Mouse (Mus musculus) forebrain, embryonic 10.5 days (tissue): ENCODE data around the gene Kcnj5. TPM values are rescaled to one million over a fixed set of nuclear protein-coding genes. Genes with fewer than 3 reads are reported as not detected.

Source experiments
- DNase-seq: peaks from one replicate; pipeline ENCODE4 v3.0.0-alpha.2; 2017; ENCODE audit warnings: low spot score; ENCODE audit errors: extremely low spot score
- H3K27ac ChIP-seq: fragments of 300-500 bp; sonication (generic); 2 replicates; pipeline ENCODE4 v1.5.1; 2016; ENCODE audit warnings: mild to moderate bottlenecking
- H3K27me3 ChIP-seq: fragments of 300-500 bp; sonication (generic); 2 replicates; pipeline ENCODE4 v1.6.1; 2016; ENCODE audit warnings: mild to moderate bottlenecking; ENCODE audit not compliant: poor library complexity, severe bottlenecking
- H3K36me3 ChIP-seq: fragments of 300-500 bp; sonication (generic); replicated peaks from 2 replicates; pipeline ENCODE4 v1.6.1; 2016; ENCODE audit warnings: mild to moderate bottlenecking, moderate library complexity
- H3K4me1 ChIP-seq: fragments of 300-500 bp; sonication (generic); 2 replicates; pipeline ENCODE4 v1.6.1; 2016
- H3K4me3 ChIP-seq: fragments of 300-500 bp; sonication (generic); 2 replicates; pipeline ENCODE4 v1.5.1; 2016; ENCODE audit warnings: mild to moderate bottlenecking, moderate library complexity
- H3K9me3 ChIP-seq: fragments of 300-500 bp; sonication (generic); 2 replicates; pipeline ENCODE4 v1.6.1; 2016; ENCODE audit warnings: mild to moderate bottlenecking, moderate library complexity
- WGBS: fragments of 180-500 bp; shearing (Covaris S2); methylation state at CpG from one replicate; pipeline ENCODE4 v1.1.7; 2016; 5-methylcytosine and 5-hydroxymethylcytosine counted together
- polyA plus RNA-seq: library from polyadenylated mRNA; unstranded; fragments of >200 nt; fragmentation: Nextera tagmentation; extraction: Ambion mirVana; gene quantifications from 2 replicates; pipeline ENCODE4 v1.2.1, GENCODE M21; 2016

Kcnj5 gene
- polyA plus RNA-seq, 1 experiment from 2014 or later = 0.73 TPM

GRCm38 (mm10) chr9:32350332-32350731 lies 6.2 kb upstream of the Kcnj5 start:
- DNase-seq = peak; percentile 65
- H3K4me3 ChIP-seq = no peak overlapping the region
- H3K9me3 ChIP-seq = 0 out of 2 replicates have a peak, but pooled peaks cover 2% of the 10 kb centered on the region
- peaks cover 73% of the 10 kb centered on the region for H3K27me3 ChIP-seq
- H3K36me3 ChIP-seq = no peaks in the 10 kb centered on the region
- H3K4me1 ChIP-seq = peaks cover 18% of the 10 kb centered on the region
- 7% methylated on average over 6 of the region's 6 CpGs for WGBS
- no peak overlapping the region for H3K27ac ChIP-seq

DNA sequence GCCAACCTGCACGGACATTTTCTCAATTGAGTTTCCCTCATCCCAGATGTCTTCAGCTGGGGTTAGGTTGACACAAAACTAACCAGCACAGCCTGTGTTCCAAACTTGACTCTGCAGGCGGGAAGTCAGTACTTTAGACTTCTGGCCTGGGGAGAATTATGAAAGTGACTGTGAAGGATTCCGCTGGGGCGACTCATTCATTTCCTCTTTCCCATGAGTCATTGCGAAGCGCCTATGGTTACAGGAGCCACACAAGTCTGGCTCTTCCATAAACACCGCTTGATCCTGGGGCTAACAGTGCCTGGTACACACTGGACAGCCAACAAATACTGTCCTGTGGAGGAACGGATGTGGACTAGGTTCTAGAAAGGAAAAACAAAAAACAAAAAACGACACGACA lies 5.2 kb upstream of the Kcnj5 start:
- H3K27me3 ChIP-seq = peaks cover 83% of the 10 kb centered on the region
- DNase-seq = no peak
- 89% methylated on average over 10 of the region's 10 CpGs for WGBS
- peaks cover 25% of the 10 kb centered on the region for H3K4me1 ChIP-seq
- H3K36me3 ChIP-seq = no peaks in the 10 kb centered on the region
- no peak overlapping the region for H3K4me3 ChIP-seq
- H3K9me3 ChIP-seq = no peaks in the 10 kb centered on the region
- no peak overlapping the region for H3K27ac ChIP-seq

DNA sequence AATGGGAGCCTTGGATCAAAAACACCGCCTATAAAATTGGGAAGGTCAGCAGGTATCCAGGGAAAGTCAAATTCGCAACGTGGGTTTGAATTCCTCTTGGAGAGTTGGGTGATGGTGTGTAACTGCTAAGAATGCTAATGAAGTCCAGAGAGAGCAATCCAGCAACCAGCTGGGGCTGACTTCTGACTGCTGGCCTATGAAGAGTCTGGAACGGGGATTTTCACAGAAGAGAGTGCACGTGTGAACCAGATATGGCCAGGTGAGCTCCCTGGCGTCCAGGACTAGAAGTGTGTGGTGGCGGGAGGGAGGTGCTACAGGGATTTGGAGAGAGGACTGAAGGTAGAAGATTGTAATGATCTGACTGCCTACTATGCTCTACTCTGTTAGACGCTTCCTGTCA lies 3.9 kb upstream of the Kcnj5 start:
- peaks cover 96% of the 10 kb centered on the region for H3K27me3 ChIP-seq
- WGBS = 65% methylated on average over 8 of the region's 8 CpGs

GRCm38 (mm10) chr9:32344489-32344888 lies 339 bp upstream of the Kcnj5 start:
- 0 out of 2 replicates have a peak overlapping the region, but pooled peaks have one; percentile 12 for H3K27ac ChIP-seq
- peak; percentile 19 for DNase-seq
- H3K9me3 ChIP-seq = no peaks in the 10 kb centered on the region
- WGBS = under 1% methylated on average over 21 of the region's 21 CpGs
- no peaks in the 10 kb centered on the region for H3K36me3 ChIP-seq
- peaks cover 100% of the 10 kb centered on the region for H3K27me3 ChIP-seq
- H3K4me1 ChIP-seq = peaks cover 31% of the 10 kb centered on the region
- H3K4me3 ChIP-seq = peak overlapping the region; percentile 40

More for the DNA sequence above, 3.9 kb upstream of the Kcnj5 start:
- Histone ChIP-seq H3K4me1 (peaks cover 33% of the 10 kb centered on the region), H3K4me3 (no peak overlapping the region), H3K27ac (no peak overlapping the region), H3K36me3 (no peaks in the 10 kb centered on the region), H3K9me3 (no peaks in the 10 kb centered on the region)
- no peak for DNase-seq

- Histone ChIP-seq H3K36me3 (no peaks in the 10 kb centered on the region), H3K27ac (no peak overlapping the region), H3K27me3 (peaks cover 98% of the 10 kb centered on the region), H3K4me3 (no peak overlapping the region), H3K9me3 (no peaks in the 10 kb centered on the region), H3K4me1 (peaks cover 31% of the 10 kb centered on the region)
- no peak for DNase-seq
- 14% methylated on average over 8 of the region's 8 CpGs for WGBS
Observed at GRCm38 (mm10) chr9:32342929-32343328, 1.2 kb downstream of the Kcnj5 start.

- H3K36me3 ChIP-seq = no peaks in the 10 kb centered on the region
- H3K9me3 ChIP-seq = no peaks in the 10 kb centered on the region
- 68% methylated on average over 5 of the region's 5 CpGs for WGBS
- H3K4me1 ChIP-seq = peaks cover 24% of the 10 kb centered on the region
- no peak overlapping the region for H3K4me3 ChIP-seq
- no peak overlapping the region for H3K27ac ChIP-seq
- no peak for DNase-seq
- peaks cover 84% of the 10 kb centered on the region for H3K27me3 ChIP-seq
Observed at GRCm38 (mm10) chr9:32340831-32341230, 3.3 kb downstream of the Kcnj5 start.

DNA sequence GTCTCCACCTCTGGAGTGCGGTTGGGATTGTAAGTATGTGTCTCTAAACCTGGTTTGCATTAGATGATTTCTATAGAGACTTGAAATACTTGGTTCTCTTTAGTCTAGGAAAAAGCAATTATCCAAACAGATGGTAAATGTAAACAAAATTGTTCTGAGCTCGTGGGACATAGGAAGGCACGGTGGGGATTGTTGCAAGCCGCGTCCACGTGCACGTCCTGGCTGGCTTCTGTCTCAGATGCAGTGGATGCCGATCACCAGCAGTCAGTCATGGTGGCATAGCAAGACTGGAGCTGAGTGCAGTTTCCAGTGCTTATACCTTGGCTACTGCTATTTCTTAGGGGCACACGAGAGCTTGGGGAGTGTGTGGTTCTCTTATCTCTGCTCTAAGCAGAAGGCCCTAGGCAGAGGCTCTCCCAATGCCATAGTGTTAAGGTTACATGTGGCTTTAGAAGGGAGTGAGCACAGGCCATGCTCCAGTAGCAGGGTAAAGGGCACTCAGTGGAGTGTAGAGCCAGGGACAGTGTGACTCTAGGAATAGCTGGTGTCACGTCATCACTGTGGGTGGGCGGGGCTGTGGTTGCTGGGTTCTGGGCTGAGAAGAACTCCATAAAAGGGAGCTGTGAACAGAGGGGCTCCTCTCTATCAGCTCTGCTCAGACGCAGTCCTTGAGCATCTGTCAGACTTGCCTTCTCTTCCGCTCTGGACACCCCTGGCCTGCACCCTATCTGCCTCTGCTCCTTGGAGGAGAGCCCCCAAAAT lies 8.6 kb downstream of the Kcnj5 start:
- H3K4me3 ChIP-seq = no peak overlapping the region
- WGBS = 90% methylated on average over 13 of the region's 13 CpGs

DNA sequence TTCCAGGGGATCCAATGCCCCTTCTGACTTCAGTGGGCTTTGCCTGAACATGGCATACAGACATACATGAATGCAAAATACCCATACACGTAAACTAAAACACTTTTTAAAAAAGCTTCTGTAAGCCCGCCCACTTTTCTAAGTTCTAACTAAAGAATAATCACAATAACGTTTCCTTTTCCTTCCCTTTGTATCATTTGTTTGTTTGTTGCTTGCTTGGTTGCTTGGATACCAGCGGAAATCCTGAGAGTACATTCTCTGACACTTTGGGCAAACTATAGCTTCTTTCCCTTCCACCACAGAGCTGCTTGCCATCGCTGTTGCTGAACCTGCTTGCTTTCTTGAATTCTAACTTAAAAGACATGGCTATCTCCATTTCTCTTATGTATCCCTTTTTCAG lies 13.0 kb downstream of the Kcnj5 start:
- H3K4me1 ChIP-seq = no peaks in the 10 kb centered on the region
- H3K27ac ChIP-seq = no peak overlapping the region
- DNase-seq = no peak
- H3K9me3 ChIP-seq = no peaks in the 10 kb centered on the region; the same call in 1 of the 2 replicates
- no peaks in the 10 kb centered on the region for H3K36me3 ChIP-seq
- H3K27me3 ChIP-seq = no peaks in the 10 kb centered on the region
- WGBS = 78% methylated on average over 5 of the region's 5 CpGs
- H3K4me3 ChIP-seq = no peak overlapping the region

More for the DNA sequence above, 8.6 kb downstream of the Kcnj5 start:
- Histone ChIP-seq H3K27me3 (peaks cover 31% of the 10 kb centered on the region), H3K27ac (no peak overlapping the region), H3K9me3 (no peaks in the 10 kb centered on the region), H3K36me3 (no peaks in the 10 kb centered on the region), H3K4me1 (peaks cover 4% of the 10 kb centered on the region; the same call in 1 of the 2 replicates)
- DNase-seq = no peak

GRCm38 (mm10) chr9:32328777-32329176 lies 15.4 kb downstream of the Kcnj5 start:
- Histone ChIP-seq H3K4me1 (no peaks in the 10 kb centered on the region), H3K36me3 (no peaks in the 10 kb centered on the region), H3K9me3 (no peaks in the 10 kb centered on the region; the same call in 1 of the 2 replicates), H3K4me3 (no peak overlapping the region), H3K27me3 (no peaks in the 10 kb centered on the region), H3K27ac (no peak overlapping the region)
- no peak for DNase-seq
- WGBS = 87% methylated on average over 4 of the region's 4 CpGs

DNA sequence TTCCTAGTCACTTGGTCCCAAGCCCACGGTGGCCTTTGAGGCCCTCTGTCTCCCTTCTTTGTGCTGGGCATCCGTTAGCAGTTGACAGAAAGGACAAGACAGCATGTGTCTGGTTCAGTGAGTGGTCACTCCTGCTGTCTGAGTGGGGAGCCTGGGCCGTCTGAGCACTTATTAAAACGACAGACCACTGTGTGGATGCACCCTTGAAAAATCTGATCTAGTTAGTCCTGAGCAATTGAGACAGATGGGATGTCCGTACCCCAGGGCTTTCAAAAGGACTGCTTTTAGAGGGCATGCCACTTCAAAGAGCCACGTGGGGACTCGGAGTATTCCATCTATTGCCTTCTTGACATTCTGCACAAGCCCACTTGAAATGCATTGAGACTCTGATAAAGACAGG lies 20.5 kb downstream of the Kcnj5 start:
- no peak overlapping the region for H3K27ac ChIP-seq
- no peaks in the 10 kb centered on the region for H3K36me3 ChIP-seq
- H3K4me1 ChIP-seq = 0 out of 2 replicates have a peak, but pooled peaks cover 4% of the 10 kb centered on the region
- H3K4me3 ChIP-seq = no peak overlapping the region
- 78% methylated on average over 7 of the region's 7 CpGs for WGBS
- H3K27me3 ChIP-seq = no peaks in the 10 kb centered on the region
- H3K9me3 ChIP-seq = no peaks in the 10 kb centered on the region; the same call in 1 of the 2 replicates
- DNase-seq = no peak

- no peaks in the 10 kb centered on the region for H3K36me3 ChIP-seq
- WGBS = 54% methylated on average over 3 of the region's 3 CpGs
- H3K9me3 ChIP-seq = no peaks in the 10 kb centered on the region
- no peak overlapping the region for H3K27ac ChIP-seq
- no peak for DNase-seq
- no peak overlapping the region for H3K4me3 ChIP-seq
- H3K27me3 ChIP-seq = no peaks in the 10 kb centered on the region
- H3K4me1 ChIP-seq = 0 out of 2 replicates have a peak, but pooled peaks cover 4% of the 10 kb centered on the region
Observed at GRCm38 (mm10) chr9:32320167-32320566, 24.0 kb downstream of the Kcnj5 start.

DNA sequence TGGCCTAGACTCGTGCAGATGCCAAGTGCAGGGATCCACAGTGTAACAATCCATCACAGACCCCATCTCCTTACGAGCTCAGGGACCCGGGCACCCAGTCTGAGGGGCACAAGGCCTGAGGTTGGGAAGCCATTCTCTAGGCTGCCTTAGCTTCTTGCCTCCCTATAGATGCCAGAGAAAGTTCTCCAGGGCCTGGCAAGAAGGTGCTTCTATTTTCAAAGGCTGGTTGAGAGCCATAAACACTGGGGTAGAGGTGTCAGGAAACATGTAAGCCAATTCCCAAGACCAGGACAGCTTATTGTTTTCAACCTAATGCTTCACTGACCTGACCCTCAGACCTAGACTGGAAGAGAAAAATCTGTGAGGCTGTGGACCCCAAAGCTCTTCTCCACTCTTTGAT lies 28.2 kb downstream of the Kcnj5 start:
- no peaks in the 10 kb centered on the region for H3K36me3 ChIP-seq
- no peaks in the 10 kb centered on the region for H3K27me3 ChIP-seq
- H3K9me3 ChIP-seq = no peaks in the 10 kb centered on the region
- H3K4me3 ChIP-seq = no peak overlapping the region
- 0 out of 2 replicates have a peak, but pooled peaks cover 7% of the 10 kb centered on the region for H3K4me1 ChIP-seq
- DNase-seq = no peak
- 91% methylated on average over 3 of the region's 3 CpGs for WGBS
- no peak overlapping the region for H3K27ac ChIP-seq

DNA sequence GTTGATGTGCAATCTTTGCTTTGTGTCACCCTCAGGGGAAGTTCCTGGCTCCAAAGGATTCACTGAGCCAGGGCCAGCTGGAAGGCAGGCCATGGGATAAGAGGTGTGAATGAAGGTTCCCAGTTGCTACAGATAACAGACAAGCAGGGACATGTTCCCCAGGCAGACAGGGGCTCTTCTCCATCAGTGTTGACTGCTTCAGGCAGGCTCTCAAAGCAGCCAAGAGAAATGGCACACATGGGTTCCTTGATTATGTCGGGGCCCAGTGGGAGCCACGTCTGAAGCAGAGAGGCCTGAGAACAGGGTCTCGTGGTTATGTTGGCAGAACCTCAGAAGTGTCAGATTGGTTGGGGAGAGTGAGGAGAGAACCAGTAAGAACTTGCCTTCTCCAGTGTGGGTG lies 30.1 kb downstream of the Kcnj5 start:
- 0 out of 2 replicates have a peak, but pooled peaks cover 3% of the 10 kb centered on the region for H3K4me1 ChIP-seq
- H3K27ac ChIP-seq = no peak overlapping the region
- DNase-seq = no peak
- WGBS = 85% methylated on average over 3 of the region's 3 CpGs
- H3K4me3 ChIP-seq = no peak overlapping the region
- H3K9me3 ChIP-seq = no peaks in the 10 kb centered on the region
- H3K27me3 ChIP-seq = no peaks in the 10 kb centered on the region
- H3K36me3 ChIP-seq = no peaks in the 10 kb centered on the region
